Mouse (Mus musculus): ENCODE results near the gene Nek7.

Gene Nek7

DNA sequence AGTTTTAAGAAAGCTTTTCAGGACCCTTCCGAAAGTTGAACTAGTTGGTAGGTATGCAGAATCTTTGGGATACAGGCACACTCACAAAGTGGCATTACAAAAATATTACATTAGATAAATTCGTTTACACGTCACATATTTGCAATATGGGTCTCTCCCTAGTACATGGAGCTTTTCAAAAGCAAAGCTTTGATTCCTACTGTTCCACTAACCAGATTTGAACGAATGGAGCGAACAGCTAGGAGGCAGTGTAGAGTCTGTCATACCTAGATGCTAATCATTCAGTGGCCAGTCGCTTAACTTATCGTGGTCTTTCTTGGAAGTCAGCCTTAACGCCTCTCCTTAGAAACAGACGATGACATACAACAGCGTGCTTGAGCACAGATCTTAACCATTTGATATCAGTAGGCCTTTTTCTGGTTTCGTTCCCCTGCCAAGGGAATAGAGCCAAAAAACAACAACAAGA lies at the start of gene Nek7:
Gene Nek7, minus strand, starts transcription at position 146 of the 466 bp plus-strand sequence.
- no peak for DNase-seq

- DNase-seq, result no peak
Measured at GRCm38 (mm10) chr1:138662342-138662741, 42.4 kb upstream of the Nek7 start.

DNA sequence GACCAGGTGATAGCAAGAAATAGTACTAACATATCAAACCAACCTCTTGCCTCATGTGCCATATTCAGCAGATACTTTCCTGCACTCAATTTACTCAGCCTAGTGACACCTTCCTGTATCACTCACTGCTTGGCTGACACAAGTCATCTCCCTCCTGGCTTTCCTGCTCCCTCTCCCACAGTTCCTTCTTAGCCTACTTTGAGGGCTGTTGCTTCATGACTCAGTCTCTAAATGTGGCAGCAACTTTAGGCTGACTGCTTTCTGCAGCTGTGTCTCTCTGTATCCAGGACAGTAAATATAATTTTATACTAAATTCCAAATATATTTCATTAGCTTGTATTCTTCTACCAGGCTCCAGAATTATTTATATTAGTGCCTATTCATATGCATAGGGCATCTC lies 34.3 kb upstream of the Nek7 start:
- no peak for DNase-seq

DNA sequence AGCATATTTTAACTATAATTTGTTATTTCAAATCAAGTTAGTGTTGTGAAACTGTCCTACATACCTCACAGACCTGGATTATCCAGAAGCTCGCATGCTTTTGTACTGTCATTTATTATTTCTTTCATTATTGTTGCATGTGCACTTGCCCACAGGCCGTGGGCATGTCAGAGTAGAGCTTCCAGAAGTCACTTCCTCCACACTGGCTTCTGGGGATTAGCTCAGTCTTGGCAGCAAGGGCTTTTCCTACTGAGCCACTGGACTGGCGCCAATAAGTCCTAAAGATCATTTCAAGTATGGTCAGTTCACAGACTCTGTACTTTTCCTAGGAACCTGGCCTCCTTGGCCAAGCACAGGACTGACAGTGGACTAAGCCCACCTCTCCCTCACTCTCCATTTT lies 25.1 kb upstream of the Nek7 start:
- DNase-seq, result no peak

DNA sequence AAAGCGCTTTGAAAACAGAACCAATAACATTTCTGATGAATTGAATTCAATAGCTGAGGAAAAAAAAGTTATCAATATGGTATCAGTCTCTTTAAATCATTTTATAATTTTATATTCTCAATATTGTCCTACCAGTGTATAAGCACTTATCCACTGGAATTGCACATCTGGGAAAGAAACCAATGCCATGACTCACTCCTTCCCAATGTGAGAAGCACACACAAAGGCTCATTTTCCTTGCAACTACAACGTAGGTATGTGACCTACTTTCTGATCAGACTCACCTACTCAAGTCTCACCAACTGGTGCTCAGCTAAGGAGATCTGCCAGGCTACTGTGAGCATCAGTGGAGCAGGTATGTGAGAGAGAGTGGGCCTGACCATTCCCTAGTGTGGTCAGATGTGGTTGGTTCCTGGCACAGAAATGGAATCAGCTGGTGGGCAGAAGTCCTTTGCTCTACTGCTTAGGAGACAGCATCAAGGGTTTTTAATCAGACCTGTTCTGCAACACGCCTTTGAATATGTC lies 23.4 kb upstream of the Nek7 start:
- no peak for DNase-seq

DNA sequence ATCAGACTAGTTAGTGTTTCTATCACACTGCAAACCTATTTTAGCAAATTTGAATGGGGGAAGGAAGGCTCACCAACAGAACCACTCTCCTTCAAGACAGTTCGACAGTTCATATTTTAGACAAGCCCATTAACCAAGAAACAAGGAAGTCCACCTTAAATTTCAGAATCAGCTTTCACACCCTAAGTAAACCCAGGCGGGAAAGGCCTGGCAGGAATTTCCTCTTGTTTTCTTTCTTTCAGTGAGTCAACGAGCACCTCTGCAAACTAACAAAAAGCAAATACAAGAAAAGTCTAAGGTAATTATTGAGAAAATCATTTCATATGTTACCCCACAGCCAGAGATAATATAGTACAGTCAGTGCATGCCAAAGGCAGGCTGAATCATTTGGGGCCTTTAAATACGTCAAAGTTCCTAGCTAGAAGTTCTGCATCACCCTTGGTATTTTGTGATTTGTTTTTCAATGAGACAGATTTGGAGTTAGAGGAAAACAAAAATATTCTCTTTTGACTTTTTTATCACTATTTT lies 21.1 kb upstream of the Nek7 start:
- DNase-seq, result no peak

DNA sequence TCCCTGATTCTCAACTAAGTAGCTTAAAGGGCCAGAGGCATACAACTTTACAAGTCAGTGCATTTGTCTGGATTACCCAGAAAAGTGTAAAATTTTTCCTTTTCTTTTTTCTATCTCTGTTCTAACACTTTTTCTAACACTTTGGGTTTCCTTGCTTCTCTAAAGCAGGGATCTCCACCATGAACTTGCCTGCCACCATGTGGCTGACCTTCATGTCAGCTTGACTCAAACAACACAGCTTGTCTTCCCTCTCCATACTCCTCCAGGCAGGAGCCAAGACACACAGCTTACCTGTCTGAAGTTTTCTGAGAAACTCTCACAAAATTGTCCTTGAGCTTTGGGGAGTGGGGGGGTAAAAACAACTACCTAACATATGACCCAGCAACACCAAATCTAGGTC lies 17.9 kb upstream of the Nek7 start:
- DNase-seq, result no peak

DNA sequence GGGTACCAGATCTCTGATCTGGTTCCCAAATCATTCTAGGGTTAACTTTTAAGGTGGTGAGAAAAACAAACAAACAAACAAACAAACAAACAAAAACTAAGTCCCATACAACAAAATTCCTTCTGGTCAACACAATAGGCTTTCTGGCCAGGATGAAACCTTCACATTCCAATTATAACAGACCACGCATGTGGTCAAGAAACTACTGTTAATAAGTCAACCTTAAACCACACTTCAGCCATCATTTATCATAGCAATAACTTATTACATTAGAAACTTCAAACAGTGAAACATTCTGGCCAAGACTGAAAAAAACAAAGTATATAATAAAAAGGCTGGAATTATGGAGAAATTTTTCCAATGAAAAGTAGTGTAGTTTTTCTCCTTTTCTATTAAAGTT lies 14.6 kb upstream of the Nek7 start:
- no peak for DNase-seq

DNA sequence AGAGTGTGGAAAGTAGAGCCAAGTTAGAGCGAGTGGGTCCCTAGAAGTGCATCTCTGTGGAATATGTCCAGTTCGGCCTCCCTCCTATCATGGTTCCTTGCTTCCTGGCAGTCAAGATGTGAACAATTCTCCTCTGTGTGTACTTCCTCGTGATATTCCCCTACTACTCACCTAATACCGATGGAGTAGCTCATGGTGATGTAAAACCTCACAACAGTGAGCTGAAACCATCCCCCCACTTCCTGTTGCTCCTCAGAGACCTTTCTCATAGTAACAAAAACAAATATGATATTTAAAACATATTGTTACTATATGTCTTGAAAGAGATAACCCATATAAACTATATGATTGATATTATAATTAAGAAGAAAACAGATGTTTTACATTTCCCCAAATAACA lies 9.0 kb upstream of the Nek7 start:
- no peak for DNase-seq

DNA sequence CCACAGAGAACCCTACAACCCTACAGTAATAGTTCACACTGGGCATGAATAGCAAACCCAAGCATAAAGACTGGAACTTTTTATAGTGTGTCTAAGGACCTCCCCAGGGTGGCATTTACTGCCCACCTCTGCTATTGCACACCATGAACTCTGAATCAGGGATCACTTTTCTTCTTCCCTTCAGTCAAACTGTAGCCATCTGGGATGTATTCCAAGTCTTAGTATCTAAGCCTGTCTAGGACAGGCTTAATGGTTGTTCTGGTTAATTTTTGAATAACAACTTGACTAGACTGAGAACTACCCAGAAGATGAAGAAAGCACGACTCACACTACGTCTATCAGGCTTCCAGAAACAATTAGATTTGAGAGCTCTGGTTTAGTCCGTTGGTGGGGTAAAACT lies 8.5 kb upstream of the Nek7 start:
- DNase-seq, result no peak

DNA sequence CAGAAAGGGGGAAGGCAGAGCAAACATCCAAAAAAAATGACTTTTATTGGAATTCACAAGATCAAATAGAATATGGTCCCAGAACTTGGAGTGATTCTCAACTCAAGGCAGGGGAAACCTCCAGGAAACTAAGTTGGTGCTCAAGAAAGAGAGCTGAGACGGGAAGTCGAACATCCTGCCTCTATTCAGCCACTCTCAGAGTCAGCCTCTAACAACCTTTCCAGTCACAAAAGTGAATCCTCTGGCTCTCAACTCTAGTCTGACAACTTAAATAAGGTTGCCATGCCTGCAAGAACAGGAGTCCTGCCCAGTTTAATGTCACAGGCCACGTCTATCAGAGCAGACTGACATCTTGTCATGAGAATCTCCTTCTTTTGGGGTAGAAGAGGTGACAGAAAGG lies 7.9 kb upstream of the Nek7 start:
- DNase-seq, result no peak

DNA sequence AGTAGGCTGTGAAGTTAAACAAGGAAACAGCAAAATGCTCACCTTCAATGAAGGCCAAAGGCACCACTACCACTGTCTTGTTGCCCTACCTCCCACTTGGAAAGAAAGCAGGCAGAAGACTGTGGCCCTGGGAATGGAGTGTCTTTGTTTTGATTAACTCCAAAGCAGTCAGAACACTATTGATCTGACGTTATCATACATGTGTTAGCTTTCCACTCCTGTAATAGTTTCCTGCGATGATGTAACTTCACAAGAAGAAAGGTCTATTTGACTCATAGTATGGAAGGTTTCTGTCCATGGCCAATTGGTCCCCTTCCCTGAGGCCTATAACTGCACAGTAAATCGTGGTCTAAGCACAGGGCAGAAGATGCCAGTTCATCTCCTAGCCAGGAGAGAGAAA lies 6.3 kb upstream of the Nek7 start:
- DNase-seq, result no peak

DNA sequence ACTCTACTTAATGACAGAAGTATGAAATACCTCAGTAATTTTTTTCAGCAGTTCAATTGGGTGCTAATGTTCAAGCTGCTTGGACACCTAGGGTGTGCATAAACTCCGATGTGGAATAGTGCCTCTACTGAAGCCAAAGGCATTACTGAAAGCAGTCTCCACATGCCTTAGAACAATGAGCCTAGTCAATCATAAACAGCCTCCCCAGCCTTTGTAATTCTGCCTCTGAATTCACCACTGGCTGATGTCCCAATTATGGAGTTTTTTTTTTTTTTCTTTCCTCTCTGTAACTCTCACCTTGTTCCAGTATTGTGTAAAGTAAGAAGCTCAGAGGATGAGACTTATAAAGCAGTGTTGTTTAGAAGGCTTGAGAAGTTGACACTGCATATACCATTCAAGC lies 3.9 kb upstream of the Nek7 start:
- DNase-seq, result no peak

- no peak for DNase-seq
Measured at GRCm38 (mm10) chr1:138622831-138623230, 2.9 kb upstream of the Nek7 start.

- no peak for DNase-seq
Measured at GRCm38 (mm10) chr1:138622431-138622830, 2.5 kb upstream of the Nek7 start.

DNA sequence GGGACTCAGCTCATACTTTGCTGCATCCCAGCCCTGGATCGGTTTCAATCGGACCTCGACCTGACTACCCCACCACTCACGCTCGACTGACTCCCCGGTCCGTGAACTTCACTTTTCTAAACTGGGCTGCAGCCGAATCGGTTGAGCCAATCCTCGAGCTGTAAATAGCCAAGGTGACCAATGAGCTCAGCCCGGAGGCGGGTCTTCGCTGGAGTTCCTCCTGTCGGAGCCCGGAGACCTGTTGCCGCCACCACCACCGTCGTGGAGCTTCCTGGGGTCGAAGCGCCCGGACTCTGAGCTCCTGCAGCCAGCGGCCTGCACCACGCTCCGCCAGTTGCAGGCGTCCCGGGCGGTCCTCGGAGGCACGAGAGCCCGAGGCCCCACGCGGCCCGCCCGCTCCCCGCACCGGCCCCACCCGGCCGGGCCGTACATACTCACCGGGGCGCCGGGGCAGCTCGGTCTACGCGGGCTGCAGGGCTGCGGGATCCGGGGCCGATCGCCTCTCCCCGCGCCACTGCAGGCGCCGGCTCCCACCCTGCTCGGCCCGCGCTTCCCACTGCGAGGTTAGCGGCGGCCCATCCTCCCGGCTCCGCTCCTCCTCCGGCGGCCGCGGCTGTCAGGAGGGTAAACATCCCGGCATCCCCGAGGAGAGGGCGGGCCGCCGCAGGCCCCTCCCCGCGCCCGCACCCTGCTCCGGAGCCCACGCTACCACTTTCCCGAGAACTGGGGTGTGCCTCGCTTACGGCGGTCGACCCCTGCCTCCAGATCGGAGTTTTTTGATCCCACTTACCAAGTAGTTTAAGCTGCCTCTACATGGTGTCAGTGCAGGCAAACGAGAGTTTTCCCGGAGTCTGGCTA lies 598 bp downstream of the Nek7 start:
- peak; percentile 98 for DNase-seq

DNA sequence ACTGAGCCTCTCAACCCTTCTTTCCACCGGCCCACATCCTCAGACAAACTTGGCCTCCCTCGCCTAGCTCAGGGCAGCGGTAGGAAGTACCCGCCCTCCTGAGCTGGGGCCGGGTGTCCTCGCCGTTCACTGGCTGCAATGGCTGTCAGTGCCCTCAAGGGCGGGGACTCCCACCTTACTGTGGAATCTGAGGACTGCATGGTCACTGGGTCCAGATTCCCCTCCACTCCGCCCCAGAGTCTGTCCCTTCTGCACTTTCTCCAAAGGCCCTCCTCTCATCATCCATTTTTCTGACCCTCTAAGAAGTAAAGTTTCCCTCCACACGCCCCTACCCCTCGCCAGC lies 2.0 kb downstream of the Nek7 start:
- peak; percentile 54 for DNase-seq

DNA sequence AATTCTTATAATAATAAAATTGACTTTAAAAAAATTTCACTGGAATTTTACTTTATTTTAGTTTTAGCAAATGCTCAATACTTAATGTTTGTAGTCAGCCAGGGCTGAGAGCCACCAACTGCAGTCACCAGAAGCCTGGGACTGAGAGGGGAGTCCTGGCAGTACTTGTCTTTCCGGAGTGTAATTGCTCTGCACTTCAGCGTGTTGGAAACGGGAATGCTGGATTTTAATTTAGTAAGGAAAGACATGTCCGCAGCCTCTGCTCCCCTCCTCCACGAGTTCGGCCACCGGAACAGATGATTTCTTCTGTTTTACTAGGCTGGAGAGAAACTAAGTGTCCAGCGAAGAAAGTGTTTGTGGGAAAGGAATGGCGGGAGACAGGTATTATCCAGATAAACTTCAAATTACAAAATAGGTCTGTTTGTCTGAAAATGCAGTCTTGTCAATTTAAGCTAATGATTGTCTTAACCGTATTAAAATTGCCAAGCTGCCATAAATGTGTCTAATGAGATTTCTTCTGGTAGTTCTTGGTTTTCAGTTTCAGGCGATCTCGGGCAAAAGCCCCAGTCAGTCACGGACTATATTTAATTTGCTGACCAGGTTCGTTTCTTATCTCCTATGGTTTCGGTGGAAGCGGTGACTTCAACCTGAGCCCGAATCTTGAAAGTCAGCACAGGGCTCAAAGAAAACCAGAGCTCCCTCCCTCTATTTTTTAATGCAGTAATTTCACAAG lies 2.5 kb downstream of the Nek7 start:
- no peak for DNase-seq

DNA sequence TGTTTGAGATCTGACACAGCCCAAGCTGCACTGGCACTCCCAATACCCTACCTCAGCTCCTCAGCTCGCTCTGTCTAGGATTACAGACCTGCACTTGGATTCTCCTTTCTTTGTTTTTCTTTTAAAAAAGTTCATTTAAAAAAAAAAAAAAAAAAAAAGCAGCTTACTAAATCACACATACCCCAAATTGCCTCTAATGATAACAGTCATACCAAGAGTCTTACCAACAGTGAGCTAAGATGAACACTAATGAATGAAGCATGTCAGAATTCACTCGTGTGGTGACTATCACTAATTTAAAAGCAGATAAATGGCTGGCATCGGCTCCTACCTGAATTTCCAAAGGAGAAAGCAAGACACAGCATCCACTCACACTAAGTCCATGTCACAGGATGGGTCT lies 4.6 kb downstream of the Nek7 start:
- DNase-seq, result no peak

- DNase-seq, result no peak
Measured at GRCm38 (mm10) chr1:138614552-138615287, 5.2 kb downstream of the Nek7 start.

GRCm38 (mm10) chr1:138612177-138612576 lies 7.8 kb downstream of the Nek7 start:
- no peak for DNase-seq

- DNase-seq, result no peak
Measured at GRCm38 (mm10) chr1:138609176-138609575, 10.8 kb downstream of the Nek7 start.

DNA sequence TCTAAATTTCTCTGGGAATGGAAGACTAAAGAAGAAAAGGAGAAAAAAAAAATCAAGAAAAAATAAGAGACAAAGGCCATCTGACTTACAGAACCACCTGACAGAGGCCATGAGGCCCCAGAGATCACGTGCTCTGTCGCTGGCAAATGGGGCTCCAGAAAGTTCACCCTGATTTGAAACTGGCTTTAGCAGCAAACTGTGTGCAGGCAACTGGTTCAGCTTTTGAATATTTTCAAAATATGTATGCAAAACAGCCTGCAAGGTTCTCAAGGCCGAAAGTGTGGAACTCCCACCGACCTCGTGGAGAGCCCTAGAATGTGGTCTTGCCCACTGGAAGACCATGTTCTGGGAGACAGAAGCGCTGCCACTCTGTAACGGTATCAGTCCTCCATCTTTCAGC lies 11.6 kb downstream of the Nek7 start:
- no peak for DNase-seq
